Mouse (Mus musculus) megakaryocyte progenitor cell, adult 5-6 weeks (primary cell): ENCODE data around the gene Tspan12. TPM values are rescaled to one million over a fixed set of nuclear protein-coding genes. Genes with fewer than 3 reads are reported as not detected.
"Not testable (repeated sequence)": the region's sequence is repeated elsewhere in the genome, so short reads cannot be mapped to it uniquely, and the experiment has no call there.

Experiments
- ATAC-seq: replicated peaks from 2 replicates; pipeline ENCODE4 v1.8.0; 2016; ENCODE audit warnings: mild to moderate bottlenecking, moderate TSS enrichment, inconsistent platforms; ENCODE audit not compliant: poor library complexity
- total RNA-seq, 2 experiments: library from RNA; stranded (forward) in 1 of 2; stranded (reverse) in 1 of 2; fragments of 157-497, 149-512 nt in 1 of 2; fragments of 200-1000 nt in 1 of 2; gene quantifications; 2 replicates each; pipeline versions ENCODE4 v1.2.3 to v1.2.4; 2015 to 2017

Gene Tspan12
- total RNA-seq, 2 experiments from 2014 or later, result 0.12 TPM; not detected in 1

GRCm38 (mm10) chr6:21829930-21830329 is 22.4 kb downstream of the Tspan12 start:
- no peak for ATAC-seq

- no peak for ATAC-seq
Observed at GRCm38 (mm10) chr6:21828437-21828836, 23.9 kb downstream of the Tspan12 start.

- no peak for ATAC-seq
Observed at GRCm38 (mm10) chr6:21828001-21828400, 24.3 kb downstream of the Tspan12 start.

- no peak for ATAC-seq
Observed at GRCm38 (mm10) chr6:21823694-21824093, 28.6 kb downstream of the Tspan12 start.

- ATAC-seq, result no peak
Observed at GRCm38 (mm10) chr6:21823281-21823680, 29.0 kb downstream of the Tspan12 start.

- no peak for ATAC-seq
Observed at GRCm38 (mm10) chr6:21822721-21823134, 29.6 kb downstream of the Tspan12 start.

- no peak for ATAC-seq
Observed at GRCm38 (mm10) chr6:21818107-21818807, 34.1 kb downstream of the Tspan12 start.

GRCm38 (mm10) chr6:21806005-21806404 is 46.3 kb downstream of the Tspan12 start:
- ATAC-seq, result no peak

- no peak for ATAC-seq
Observed at GRCm38 (mm10) chr6:21805013-21805570, 47.2 kb downstream of the Tspan12 start.

GRCm38 (mm10) chr6:21803483-21804340 is 48.6 kb downstream of the Tspan12 start:
- no peak for ATAC-seq

GRCm38 (mm10) chr6:21798581-21798980 is 53.7 kb downstream of the Tspan12 start:
- ATAC-seq, result 0 out of 2 replicates have a peak, but pooled peaks have one; percentile 9

- ATAC-seq, result no peak
Observed at GRCm38 (mm10) chr6:21797087-21797486, 55.2 kb downstream of the Tspan12 start.

- ATAC-seq, result no peak
Observed at GRCm38 (mm10) chr6:21796413-21796812, 55.9 kb downstream of the Tspan12 start.

GRCm38 (mm10) chr6:21795410-21795809 is 56.9 kb downstream of the Tspan12 start:
- no peak for ATAC-seq

- ATAC-seq, result peak; percentile 94
Observed at GRCm38 (mm10) chr6:21795072-21795407, 57.3 kb downstream of the Tspan12 start.

GRCm38 (mm10) chr6:21794337-21795071 is 57.8 kb downstream of the Tspan12 start:
- ATAC-seq, result no peak; the same call in 1 of the 2 replicates

GRCm38 (mm10) chr6:21791307-21791706 is 61.0 kb downstream of the Tspan12 start:
- ATAC-seq, result no peak

GRCm38 (mm10) chr6:21790550-21791086 is 61.7 kb downstream of the Tspan12 start:
- no peak for ATAC-seq

GRCm38 (mm10) chr6:21790036-21790435 is 62.3 kb downstream of the Tspan12 start:
- no peak for ATAC-seq

- ATAC-seq, result not testable (repeated sequence)
Observed at GRCm38 (mm10) chr6:21789582-21789981, 62.7 kb downstream of the Tspan12 start.

GRCm38 (mm10) chr6:21787757-21788156 is 64.6 kb downstream of the Tspan12 start:
- ATAC-seq, result 0 out of 2 replicates have a peak, but pooled peaks have one; percentile 15
